Mouse (Mus musculus): Measurements from ENCODE around the gene Parg. TPM values are rescaled to one million over a fixed set of nuclear protein-coding genes. Genes with fewer than 3 reads are reported as not detected.
A peak's percentile ranks its signal among the peaks of the same experiment; 100 is the strongest.

Parg gene
- 10 to 100 TPM; 42.8 to 50.8 TPM for total RNA-seq (2021)
- long read RNA-seq, experiment 1, full-length matches to known transcripts, result 37 of 51 reads
- long read RNA-seq, experiment 1, partial matches to known transcripts, result 5 of 51 reads
- long read RNA-seq, experiment 1, other reads (novel, unspliced or antisense), result 9 of 51 reads
- long read RNA-seq, experiment 2, full-length matches to known transcripts, result 55 of 75 reads
- long read RNA-seq, experiment 2, partial matches to known transcripts, result 2 of 75 reads
- long read RNA-seq, experiment 2, other reads (novel, unspliced or antisense), result 18 of 75 reads

- peak within 1 kb of the TSS; percentile 91 for H3K4me3 ChIP-seq
- TF ChIP-seq CTCF (conservative IDR thresholded peaks at IDR 0.05), result no peak
- peak; percentile 87 to 89 for DNase-seq (ENCODE audit: low spot score in 2 of 2)
- peak within 1 kb of the TSS; percentile 90 for H3K27ac ChIP-seq
Observed at GRCm38 (mm10) chr14:32201791-32202451, at the start of gene Parg, which contains the start of gene Timm23. Parg (plus strand) TSS chr14:32201949. Timm23 (minus strand) TSS chr14:32201898.

DNA sequence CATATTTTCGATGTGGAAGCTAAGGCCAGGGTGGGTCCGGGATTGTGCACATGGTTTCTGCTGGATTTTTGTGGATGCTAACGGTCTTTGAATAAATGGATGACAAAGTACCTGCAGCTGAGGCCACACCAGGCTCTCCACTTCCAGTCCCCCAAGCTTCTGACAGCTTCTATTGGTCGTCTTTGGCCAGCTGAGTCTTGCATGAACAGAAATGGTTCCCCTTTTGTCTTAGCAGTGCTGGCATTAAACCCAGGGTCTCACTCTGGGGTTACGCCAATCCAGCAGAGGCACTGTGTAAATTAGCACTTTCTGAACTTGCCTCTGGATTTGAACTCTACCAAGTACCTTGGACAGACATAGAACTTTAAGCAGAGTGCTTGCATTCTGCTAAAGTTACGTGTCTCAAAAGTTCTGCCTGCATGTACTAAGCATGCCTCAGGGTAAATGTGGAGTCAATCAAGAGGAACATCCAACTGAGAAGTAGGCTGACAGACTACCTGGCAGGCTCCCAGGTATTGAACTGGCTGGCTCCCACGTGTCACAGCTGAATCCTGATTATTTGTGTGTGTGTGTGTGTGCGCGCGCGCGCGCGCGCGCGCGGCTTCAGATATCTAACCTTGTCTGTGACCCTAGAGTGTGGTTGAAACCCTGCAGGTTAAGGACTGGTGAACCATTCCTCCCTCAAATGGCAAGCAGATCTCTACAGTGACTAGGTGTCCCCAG, 49.3 kb upstream of the Parg start:
- H3K27ac ChIP-seq, result no peak overlapping the region
- no peak for TF ChIP-seq CTCF (conservative IDR thresholded peaks at IDR 0.05)
- no peak overlapping the region for H3K4me3 ChIP-seq
- DNase-seq (ENCODE audit: low spot score in 2 of 2), result no peak

GRCm38 (mm10) chr14:32153156-32153555, 48.6 kb upstream of the Parg start:
- Histone ChIP-seq H3K27ac (no peak overlapping the region), H3K4me3 (no peak overlapping the region)
- no peak for DNase-seq (ENCODE audit: low spot score in 2 of 2)
- no peak for TF ChIP-seq CTCF (conservative IDR thresholded peaks at IDR 0.05)

DNA sequence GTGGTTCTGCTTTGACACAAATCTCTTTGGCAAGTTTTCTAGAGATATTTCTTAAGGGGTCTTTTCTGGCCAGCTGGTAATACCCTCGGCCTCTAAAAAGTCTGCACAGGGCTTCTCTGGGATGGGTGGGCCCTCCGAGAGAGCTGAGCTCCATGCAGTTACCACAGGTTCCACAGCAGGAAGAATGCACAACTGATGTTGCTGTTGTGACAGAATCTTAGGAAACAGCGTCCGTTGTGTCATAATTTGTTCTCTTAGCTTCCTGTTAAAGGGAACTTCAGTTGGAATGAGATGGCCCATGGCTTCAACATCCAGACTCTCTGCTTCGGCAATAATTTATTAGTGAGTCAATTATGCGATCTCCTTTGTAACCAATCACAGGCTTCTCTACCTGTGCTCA, 47.0 kb upstream of the Parg start:
- no peak for TF ChIP-seq CTCF (conservative IDR thresholded peaks at IDR 0.05)
- no peak for DNase-seq (ENCODE audit: low spot score in 2 of 2)
- Histone ChIP-seq H3K27ac (no peak overlapping the region), H3K4me3 (no peak overlapping the region)

- Histone ChIP-seq H3K4me3 (peak overlapping the region; percentile 100), H3K27ac (peak overlapping the region; percentile 94)
- DNase-seq (ENCODE audit: low spot score in 2 of 2), result no peak
- no peak for TF ChIP-seq CTCF (conservative IDR thresholded peaks at IDR 0.05)
Observed at GRCm38 (mm10) chr14:32159150-32159670, 42.5 kb upstream of the Parg start.

GRCm38 (mm10) chr14:32159690-32160246, 42.0 kb upstream of the Parg start, which contains the start of gene Ncoa4:
Ncoa4 (plus strand) TSS chr14:32159865.
- DNase-seq (ENCODE audit: low spot score in 2 of 2), result peak; percentile 97 to 98
- Histone ChIP-seq H3K27ac (peak within 1 kb of the TSS; percentile 94), H3K4me3 (peak within 1 kb of the TSS; percentile 100)
- peak; percentile 64 for TF ChIP-seq CTCF (conservative IDR thresholded peaks at IDR 0.05)

- peak overlapping the region; percentile 100 for H3K4me3 ChIP-seq
- TF ChIP-seq CTCF (conservative IDR thresholded peaks at IDR 0.05), result no peak
- H3K27ac ChIP-seq, result peak overlapping the region; percentile 94
- DNase-seq (ENCODE audit: low spot score in 2 of 2), result no peak
Observed at GRCm38 (mm10) chr14:32160563-32160962, 41.2 kb upstream of the Parg start.

DNA sequence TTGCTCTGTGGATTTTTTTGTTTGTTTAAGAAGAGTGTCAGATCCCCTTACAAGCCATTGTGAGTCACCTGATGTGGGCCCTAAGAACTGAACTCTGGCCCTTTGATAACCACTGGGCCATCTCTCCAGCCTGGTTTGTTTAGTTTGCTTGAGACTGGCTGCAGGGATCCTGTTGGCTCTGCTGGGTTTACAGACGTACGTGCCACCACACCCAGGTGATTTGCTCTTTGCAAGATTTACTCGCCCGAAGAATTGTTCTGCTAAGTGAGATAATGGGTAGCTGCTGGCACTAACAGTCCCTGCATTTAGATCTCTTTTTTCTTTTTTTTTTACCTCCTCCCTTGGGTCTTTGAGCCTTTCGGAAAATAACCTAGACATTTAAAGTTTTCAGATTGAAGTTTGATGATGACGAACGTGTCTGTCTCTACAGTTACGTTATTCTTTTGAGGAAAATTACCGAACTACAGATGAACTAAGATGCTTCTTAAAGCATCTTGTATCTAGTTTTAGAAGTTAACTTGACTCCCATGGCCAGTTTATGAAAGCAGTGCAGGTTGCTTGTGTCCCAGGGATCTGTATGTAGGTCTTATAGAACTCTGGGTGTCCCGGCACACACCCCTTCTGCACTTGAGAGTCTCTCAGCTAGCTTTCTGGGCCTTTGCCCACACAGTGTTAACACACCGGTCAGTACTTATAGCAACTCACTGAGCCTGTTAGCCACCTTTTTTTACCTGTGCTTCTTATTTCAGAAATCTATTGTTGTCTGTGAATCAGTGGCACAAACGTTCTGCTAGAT, 40.5 kb upstream of the Parg start:
- TF ChIP-seq CTCF (conservative IDR thresholded peaks at IDR 0.05), result no peak
- peak overlapping the region; percentile 100 for H3K4me3 ChIP-seq
- no peak for DNase-seq (ENCODE audit: low spot score in 2 of 2)
- peak overlapping the region; percentile 94; the same call in 1 of the 2 replicates for H3K27ac ChIP-seq

GRCm38 (mm10) chr14:32162231-32162630, 39.5 kb upstream of the Parg start:
- Histone ChIP-seq H3K27ac (no peak overlapping the region), H3K4me3 (no peak overlapping the region)
- TF ChIP-seq CTCF (conservative IDR thresholded peaks at IDR 0.05), result no peak
- no peak for DNase-seq (ENCODE audit: low spot score in 2 of 2)

- H3K27ac ChIP-seq, result no peak overlapping the region
- DNase-seq (ENCODE audit: low spot score in 2 of 2), result no peak
- peak; percentile 26; the same call in 1 of the 2 replicates for TF ChIP-seq CTCF (conservative IDR thresholded peaks at IDR 0.05)
Observed at GRCm38 (mm10) chr14:32163203-32163888, 38.4 kb upstream of the Parg start.

More at GRCm38 (mm10) chr14:32163203-32163888, 38.4 kb upstream of the Parg start:
- H3K4me3 ChIP-seq, result no peak overlapping the region

All from layer of hippocampus, adult 2 months (tissue).